Mouse (Mus musculus): Measurements from ENCODE around the gene Gtf3c2.

DNA sequence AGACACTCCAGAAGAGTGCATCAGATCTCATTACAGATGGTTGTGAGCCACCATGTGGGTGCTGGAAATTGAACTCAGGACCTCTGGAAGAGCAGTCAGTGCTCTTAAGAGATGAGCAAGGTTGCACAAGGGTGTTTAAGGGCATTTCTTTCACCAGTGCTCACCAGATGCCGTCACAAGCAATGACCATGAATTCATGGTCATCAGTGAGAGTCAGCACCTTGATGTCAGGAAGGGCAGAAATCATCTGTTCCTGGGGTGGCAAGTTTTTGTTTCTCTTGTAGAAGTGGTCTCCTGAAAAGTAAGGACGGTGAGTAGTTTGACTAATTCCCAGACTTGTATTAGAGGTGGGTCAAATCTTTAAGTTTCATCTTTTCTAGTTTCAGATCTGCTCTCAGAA lies 23.9 kb upstream of the Gtf3c2 start:
- TF ChIP-seq CTCF (IDR thresholded peaks at IDR 0.05; ENCODE audit: low read depth, low read length) (no peak), GATA2 (IDR thresholded peaks at IDR 0.05; ENCODE audit: borderline replicate concordance, low read depth, low read length) (no peak), TAL1 (conservative IDR thresholded peaks at IDR 0.05; ENCODE audit: low read depth, low read length) (no peak), GATA1 (IDR thresholded peaks at IDR 0.05; ENCODE audit: borderline replicate concordance, low read length) (no peak), POLR2AphosphoS5 (IDR thresholded peaks at IDR 0.05; ENCODE audit: insufficient replicate concordance, low read depth, low read length) (no peak)
